Mouse (Mus musculus) CH12.LX (cell line): Measurements from ENCODE around the gene Noxo1. TPM values are rescaled to one million over a fixed set of nuclear protein-coding genes. Genes with fewer than 3 reads are reported as not detected.
A peak's percentile ranks its signal among the peaks of the same experiment; 100 is the strongest.
"Not testable (repeated sequence)": the region's sequence is repeated elsewhere in the genome, so short reads cannot be mapped to it uniquely, and the experiment has no call there.

Source experiments
- DNase-seq: peaks from one replicate; pipeline ENCODE4 v3.0.0-alpha.2; 2013; ENCODE audit errors: extremely low read depth
- H3K27ac ChIP-seq: 2 replicates; pipeline ENCODE4 v1.5.1; 2012; ENCODE audit warnings: low read depth, mild to moderate bottlenecking, control low read depth, moderate library complexity; ENCODE audit not compliant: insufficient read depth
- H3K27me3 ChIP-seq: replicated peaks from 2 replicates; pipeline ENCODE3; 2012; ENCODE audit warnings: inconsistent platforms
- H3K36me3 ChIP-seq, 2 experiments: replicated peaks in 1 of 2; 2 replicates each; pipeline versions ENCODE3 to v1.6.1; 2012; ENCODE audit warnings: inconsistent platforms in 1 of 2, low read length in 1 of 2, mild to moderate bottlenecking in 1 of 2, mixed read lengths in 1 of 2, moderate library complexity in 1 of 2; ENCODE audit not compliant: control insufficient read depth in 1 of 2, insufficient read depth in 1 of 2
- H3K4me1 ChIP-seq, 2 experiments: 2 replicates each; pipeline ENCODE4 v1.6.1; 2012; ENCODE audit warnings: inconsistent platforms in 1 of 2, moderate library complexity in 1 of 2; ENCODE audit not compliant: insufficient read depth in 2 of 2, control insufficient read depth in 1 of 2
- H3K4me2 ChIP-seq: 2 replicates; pipeline ENCODE4 v1.6.1; 2012; ENCODE audit warnings: low read depth, mild to moderate bottlenecking, control low read depth; ENCODE audit not compliant: poor library complexity, insufficient read depth, severe bottlenecking
- H3K4me3 ChIP-seq, 3 experiments: fragments of 150-350 bp in 1 of 3; sonication (generic) in 1 of 3; replicated peaks in 1 of 3; 2 replicates each; pipeline versions ENCODE3 to v1.5.1; 2011 to 2012; ENCODE audit warnings: low read depth in 2 of 3, low read length in 2 of 3, mild to moderate bottlenecking in 2 of 3, moderate library complexity in 2 of 3, control low read depth in 1 of 3, improper control_type of control experiment in 1 of 3, inconsistent platforms in 1 of 3, mixed read lengths in 1 of 3; ENCODE audit not compliant: poor library complexity in 1 of 3
- H3K79me2 ChIP-seq: replicated peaks from 2 replicates; pipeline ENCODE4 v1.6.1; 2012; ENCODE audit warnings: mild to moderate bottlenecking, moderate library complexity; ENCODE audit not compliant: control insufficient read depth, poor library complexity, insufficient read depth, severe bottlenecking; ENCODE audit errors: extremely low read depth
- H3K9ac ChIP-seq: 2 replicates; pipeline ENCODE4 v1.6.1; 2012; ENCODE audit warnings: low read depth, mild to moderate bottlenecking, control low read depth, moderate library complexity; ENCODE audit not compliant: insufficient read depth
- H3K9me3 ChIP-seq: replicated peaks from 2 replicates; pipeline ENCODE3; 2012; ENCODE audit warnings: low read length, inconsistent platforms, mixed read lengths
- CHD1 ChIP-seq: IDR thresholded peaks from 2 replicates; pipeline ENCODE4 v1.6.1; 2012; ENCODE audit warnings: low read depth, low read length, improper control_type of control experiment, inconsistent platforms
- CHD2 ChIP-seq: IDR thresholded peaks from 2 replicates; pipeline ENCODE4 v1.6.1; 2011; ENCODE audit warnings: low read length, improper control_type of control experiment
- MAZ ChIP-seq: IDR thresholded peaks from 2 replicates; pipeline ENCODE4 v1.6.1; 2012; ENCODE audit warnings: low read depth, mild to moderate bottlenecking, inconsistent platforms, low read length, improper control_type of control experiment, moderate library complexity
- MEF2A ChIP-seq: IDR thresholded peaks from 2 replicates; pipeline ENCODE4 v1.6.1; 2014; ENCODE audit warnings: low read depth, mild to moderate bottlenecking, inconsistent platforms, low read length, improper control_type of control experiment, borderline replicate concordance
- NRF1 ChIP-seq: IDR thresholded peaks from 2 replicates; pipeline ENCODE4 v1.6.1; 2014; ENCODE audit warnings: low read depth, mild to moderate bottlenecking, inconsistent platforms, low read length, improper control_type of control experiment, moderate library complexity
- POLR2A ChIP-seq: IDR thresholded peaks from 2 replicates; pipeline ENCODE4 v1.6.1; 2011; ENCODE audit warnings: low read depth, mild to moderate bottlenecking, improper control_type of control experiment, low read length
- POLR2AphosphoS2 ChIP-seq: IDR thresholded peaks from 2 replicates; pipeline ENCODE4 v1.6.1; 2011; ENCODE audit warnings: low read depth, low read length, improper control_type of control experiment
- UBTF ChIP-seq: IDR thresholded peaks from 2 replicates; pipeline ENCODE4 v1.6.1; 2012; ENCODE audit warnings: low read depth, mild to moderate bottlenecking, inconsistent platforms, low read length, improper control_type of control experiment, moderate library complexity
- USF2 ChIP-seq: conservative IDR thresholded peaks from 2 replicates; pipeline ENCODE4 v1.6.1; 2011; ENCODE audit warnings: low read depth, low read length, improper control_type of control experiment
- ZMIZ1 ChIP-seq: IDR thresholded peaks from 2 replicates; pipeline ENCODE4 v1.6.1; 2012; ENCODE audit warnings: low read depth, mild to moderate bottlenecking, inconsistent platforms, low read length, improper control_type of control experiment
- dilution Hi-C: fragments of 300-500 bp; cut with MboI; formaldehyde crosslinking; loops from 2 replicates; pipeline ENCODE4 v1.14.3; 2020; ENCODE audit warnings: low sequenced_read_pairs; ENCODE audit not compliant: extremely low pct_unique_long_range_greater_than_20kb, extremely low pct_ligation_motif_present
- in situ Hi-C: fragments of 300-500 bp; cut with MboI; formaldehyde crosslinking; loops from 3 replicates; pipeline ENCODE4 v1.14.3; 2019; ENCODE audit warnings: low sequenced_read_pairs, low pct_ligation_motif_present, low pct_unique_long_range_greater_than_20kb, mixed read lengths
- polyA plus RNA-seq: library from polyadenylated mRNA; unstranded; fragments of >175 nt; gene quantifications from 2 replicates; pipeline ENCODE4 v1.2.1, GENCODE M21; 2012; ENCODE audit warnings: low read depth; ENCODE audit not compliant: insufficient read length
- total RNA-seq, 2 experiments: library from RNA; depleted of rRNA; stranded (reverse); fragments of 300-350 nt in 1 of 2; fragments of >200 nt in 1 of 2; gene quantifications; 2 replicates each; pipeline ENCODE4 v1.2.3; 2012 to 2014

The Noxo1 gene
- total and polyA plus RNA-seq, 3 experiments = 0.47 to 2.5 (median 0.89) TPM

DNA sequence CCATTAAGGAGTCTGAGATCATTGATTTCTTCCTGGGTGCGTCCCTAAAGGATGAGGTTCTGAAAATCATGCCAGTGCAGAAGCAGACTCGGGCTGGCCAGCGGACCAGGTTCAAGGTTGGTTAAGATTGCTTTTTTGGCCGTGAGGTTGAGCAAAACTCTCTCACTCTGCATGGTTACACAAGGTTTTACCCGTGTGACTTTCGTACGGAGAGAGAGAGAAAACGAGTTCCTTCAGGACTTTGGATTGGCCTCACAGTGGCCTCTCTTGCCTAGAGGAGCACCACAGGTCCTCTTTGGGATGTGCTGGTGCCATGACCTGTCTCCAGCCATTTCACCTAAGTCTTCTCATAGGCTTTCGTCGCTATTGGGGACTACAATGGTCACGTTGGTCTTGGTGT lies 24.6 kb downstream of the Noxo1 start:
- Histone ChIP-seq H3K9ac (peak overlapping the region; percentile 97), H3K4me2 (peak overlapping the region; percentile 70), H3K79me2 (peaks cover 47% of the 10 kb centered on the region), H3K36me3 (peaks cover 35 to 52% of the 10 kb centered on the region in 2 experiments), H3K27ac (peak overlapping the region; percentile 64), H3K4me1 (peaks cover 5 to 31% of the 10 kb centered on the region in 2 experiments; a peak in 3 of 4 replicates), H3K4me3 (peak overlapping the region; percentile 65 to 99 (median 78))
- H3K27me3 ChIP-seq, H3K9me3 ChIP-seq, in situ Hi-C loops, dilution Hi-C loops, DNase-seq: not testable (repeated sequence)

- dilution Hi-C loops, in situ Hi-C loops, DNase-seq, H3K27me3 ChIP-seq, H3K9me3 ChIP-seq: not testable (repeated sequence)
- H3K79me2 ChIP-seq = peaks cover 47% of the 10 kb centered on the region
- H3K27ac ChIP-seq = 0 out of 2 replicates have a peak overlapping the region, but pooled peaks have one; percentile 15
- H3K4me3 ChIP-seq = peak overlapping the region; percentile 52 to 65 (median 64)
- H3K4me2 ChIP-seq = peak overlapping the region; percentile 98
- peaks cover 5 to 31% of the 10 kb centered on the region in 2 experiments; a peak in 3 of 4 replicates for H3K4me1 ChIP-seq
- H3K9ac ChIP-seq = peak overlapping the region; percentile 75
- H3K36me3 ChIP-seq = peaks cover 29 to 43% of the 10 kb centered on the region in 2 experiments
Measured at GRCm38 (mm10) chr17:24721383-24721955, 25.4 kb downstream of the Noxo1 start.

DNA sequence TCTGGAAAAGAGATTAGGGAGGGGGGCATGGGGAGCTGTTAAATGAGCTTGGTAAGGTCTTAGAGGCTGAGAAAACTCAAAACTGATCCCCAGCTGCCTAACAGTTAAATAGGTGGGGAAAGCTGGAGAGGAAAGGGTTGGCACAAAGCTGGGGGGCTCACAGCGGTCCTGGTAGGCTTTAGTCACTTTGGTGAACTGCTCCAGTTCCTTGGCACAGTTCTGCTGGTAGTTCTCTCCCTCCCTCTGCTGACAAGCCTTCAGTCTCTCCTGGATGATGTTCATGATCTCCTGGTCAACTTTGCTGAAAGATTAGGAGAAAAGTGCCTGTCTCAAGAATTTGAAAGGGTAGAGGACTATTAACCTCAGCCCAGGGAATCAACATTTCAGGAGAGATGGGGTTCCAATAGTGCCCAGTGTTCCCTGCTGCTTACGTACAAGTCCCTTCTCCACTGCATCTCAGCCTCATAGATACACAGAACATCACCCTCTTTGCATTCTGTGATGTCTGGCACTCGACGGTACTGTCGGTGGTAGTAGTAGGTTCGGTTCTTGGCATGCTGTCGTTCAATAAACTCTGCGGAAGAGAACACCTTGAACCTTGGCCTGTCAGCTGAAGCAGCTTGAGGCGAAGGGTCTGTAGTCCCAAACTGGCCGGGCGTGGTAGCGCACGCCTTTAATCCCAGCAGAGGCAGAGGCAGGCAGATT lies 26.3 kb downstream of the Noxo1 start:
- TF ChIP-seq UBTF (no peak), NRF1 (0 out of 2 replicates have a peak, but pooled peaks have one; percentile 10), USF2 (no peak; the same call in 1 of the 2 replicates), ZMIZ1 (peak; percentile 83; the same call in 1 of the 2 replicates), MAZ (0 out of 2 replicates have a peak, but pooled peaks have one; percentile 31), MEF2A (no peak), CHD2 (peak; percentile 20; the same call in 1 of the 2 replicates), POLR2AphosphoS2 (peak; percentile 98), CHD1 (peak; percentile 66; the same call in 1 of the 2 replicates), POLR2A (peak; percentile 63)
- no peaks in the 10 kb centered on the region for H3K27me3 ChIP-seq

More for the DNA sequence above, 26.3 kb downstream of the Noxo1 start:
- H3K79me2 ChIP-seq = peaks cover 47% of the 10 kb centered on the region
- DNase-seq = peak; percentile 54
- peak overlapping the region; percentile 75 for H3K9ac ChIP-seq
- H3K4me3 ChIP-seq = peak overlapping the region; percentile 20 to 64 (median 28)
- peak overlapping the region; percentile 2; the same call in 1 of the 2 replicates for H3K27ac ChIP-seq
- peaks cover 5 to 28% of the 10 kb centered on the region in 2 experiments; a peak in 3 of 4 replicates for H3K4me1 ChIP-seq
- H3K9me3 ChIP-seq = no peaks in the 10 kb centered on the region
- peak overlapping the region; percentile 98 for H3K4me2 ChIP-seq
- in situ Hi-C loops (no loop called here), dilution Hi-C loops (no loop called here)
- H3K36me3 ChIP-seq = peaks cover 29 to 34% of the 10 kb centered on the region in 2 experiments
